9 mouse cellular contexts compared by ENCODE assay signal in genomic region chr1:85651770-85652275, GRCm38 (mm10). TPM values are rescaled to one million over a fixed set of nuclear protein-coding genes. Genes with fewer than 3 reads are reported as not detected.
DNase-seq lines count a peak whose midpoint lies in the region; ATAC-seq and TF ChIP-seq lines count a peak whose summit lies in the region.
"Not testable (repeated sequence)": the region's sequence is repeated elsewhere in the genome, so short reads cannot be mapped to it uniquely, and the experiment has no call there.
"Had no signal": no experiment of that assay in that cellular context is flagged by ENCODE, and none has a peak within 500 bp of the region (broad histone marks: within the 10 kb centered on the region; RNA-seq: fewer than 3 reads in every experiment).

No protein-coding gene starts in this region.

- DNase-seq in CD4-positive, CD25-positive, alpha-beta regulatory T cell, adult 2 months (ENCODE audit: low read depth, low spot score): peak; percentile 45
- peak; percentile 70 for DNase-seq in forebrain, embryonic 14.5 days (ENCODE audit: low spot score)
- DNase-seq in heart, postnatal 36 days: peak; percentile 19 to 29
- peak; percentile 48 to 60 for DNase-seq in kidney, postnatal 25 days
- peak; percentile 0 to 63 for DNase-seq in left cerebral cortex, postnatal 10 days (ENCODE audit: extremely low spot score in 1 of 2, low spot score in 2 of 2)
- peak; percentile 53 for DNase-seq in testis, postnatal 10 days (ENCODE audit: low spot score)

- intact Hi-C loops in heart, postnatal 36 days (cut with DNase I); left cerebral cortex, postnatal 10 days (cut with DNase I): not testable (repeated sequence)

- H3K4me2 ChIP-seq in forebrain, embryonic 14.5 days (ENCODE audit: low read length): not testable (repeated sequence)

- not testable (repeated sequence) for TF ChIP-seq POLR2A in bone marrow, adult 2 months (IDR thresholded peaks at IDR 0.05; ENCODE audit: borderline replicate concordance, control insufficient read depth, low read depth, low read length)

- 38% methylated on average over 13 of the region's 13 CpGs for WGBS in bone marrow, adult 2 months
- WGBS in forebrain, embryonic 14.5 days: 76% methylated on average over 13 of the region's 13 CpGs

- not testable (repeated sequence) for H3K27ac ChIP-seq in bone marrow, adult 2 months (ENCODE audit: control insufficient read depth, insufficient read depth, low read depth, low read length, poor library complexity); forebrain, embryonic 14.5 days (ENCODE audit: low read depth, low read length)

- not testable (repeated sequence) for H3K36me3 ChIP-seq in forebrain, embryonic 14.5 days (ENCODE audit: control insufficient read depth, insufficient read depth, low read length)

- peak overlapping the region; percentile 53 for H3K4me3 ChIP-seq in bone marrow, adult 2 months (replicated peaks; ENCODE audit: control insufficient read depth, low read depth, low read length)
- not testable (repeated sequence) for H3K4me3 ChIP-seq in forebrain, embryonic 14.5 days (ENCODE audit: low read depth, low read length)

- TF ChIP-seq CTCF in bone marrow, adult 2 months (IDR thresholded peaks at IDR 0.05; ENCODE audit: control insufficient read depth, insufficient read depth, low read length): not testable (repeated sequence)

- not testable (repeated sequence) for ATAC-seq in forebrain, embryonic 14.5 days
- ATAC-seq in megakaryocyte progenitor cell, adult 5-6 weeks (replicated peaks; ENCODE audit: poor library complexity): 0 out of 2 replicates have a peak, but pooled peaks have one; percentile 14

- H3K4me1 ChIP-seq in bone marrow, adult 2 months (ENCODE audit: control insufficient read depth, insufficient read depth, low read length); forebrain, embryonic 14.5 days (ENCODE audit: control insufficient read depth, insufficient read depth, low read length): not testable (repeated sequence)

- not testable (repeated sequence) for H3K9me3 ChIP-seq in forebrain, embryonic 14.5 days (replicated peaks; ENCODE audit: control insufficient read depth, low read length)

- not testable (repeated sequence) for H3K27me3 ChIP-seq in forebrain, embryonic 14.5 days (replicated peaks; ENCODE audit: control insufficient read depth, insufficient read depth, low read length)

- H3K9ac ChIP-seq in forebrain, embryonic 14.5 days (ENCODE audit: low read length): not testable (repeated sequence)

RNA-seq across cellular contexts. Expression of gene Sp100, which starts 2.0 kb away (rescaled TPM):
- polyA plus RNA-seq in bone marrow, adult 2 months (2011; ENCODE audit: insufficient read depth, insufficient read length, low replicate concordance, missing spikeins): 107 and 147 TPM in 2 replicates
- 0.32 and 0.37 TPM in 2 replicates for polyA plus RNA-seq in forebrain, embryonic 14.5 days (2014; fragmentation: Nextera tagmentation; extraction: Ambion mirVana)
- total RNA-seq in heart, postnatal 36 days (2021): 10 to 100 TPM; 15.5 to 31.8 TPM
- under 1 TPM in 1 of 2 experiments, not detected in 1; 0.61 TPM for total RNA-seq in left cerebral cortex, postnatal 10 days (2021)
- 126 and 135 TPM in 2 replicates for total RNA-seq in megakaryocyte progenitor cell, adult 5-6 weeks (2015)
- total RNA-seq in megakaryocyte progenitor cell, adult 5-6 weeks (2017): 63.4 and 82.1 TPM in 2 replicates
- polyA plus RNA-seq: neural tube, embryonic 14.5 days had no signal

RNA-seq across cellular contexts. Expression of gene Sp140, which starts 51.6 kb away (rescaled TPM):
- polyA plus RNA-seq in bone marrow, adult 2 months (2011; ENCODE audit: insufficient read depth, insufficient read length, low replicate concordance, missing spikeins): 54.4 and 87.5 TPM in 2 replicates
- 0.52 and 0.59 TPM in 2 replicates for polyA plus RNA-seq in forebrain, embryonic 14.5 days (2014; fragmentation: Nextera tagmentation; extraction: Ambion mirVana)
- 1 to 10 TPM; 2.6 to 3.3 TPM for total RNA-seq in heart, postnatal 36 days (2021)
- 1 to 10 TPM in 1 of 2 experiments, under 1 TPM in 1; 0.79 to 1.1 TPM for total RNA-seq in left cerebral cortex, postnatal 10 days (2021)
- total RNA-seq in megakaryocyte progenitor cell, adult 5-6 weeks (2015): 83.5 and 86.2 TPM in 2 replicates
- 90.3 and 92.2 TPM in 2 replicates for total RNA-seq in megakaryocyte progenitor cell, adult 5-6 weeks (2017)

RNA-seq across cellular contexts. Expression of gene Sp110, which starts 53.2 kb away (rescaled TPM):
- 41.5 and 75.9 TPM in 2 replicates for polyA plus RNA-seq in bone marrow, adult 2 months (2011; ENCODE audit: insufficient read depth, insufficient read length, low replicate concordance, missing spikeins)
- polyA plus RNA-seq in forebrain, embryonic 14.5 days (2014; fragmentation: Nextera tagmentation; extraction: Ambion mirVana): 0.25 and 0.44 TPM in 2 replicates
- total RNA-seq in heart, postnatal 36 days (2021): 1 to 10 TPM; 3.6 to 4.8 TPM
- under 1 TPM; 0.51 to 0.95 TPM for total RNA-seq in left cerebral cortex, postnatal 10 days (2021)
- total RNA-seq in megakaryocyte progenitor cell, adult 5-6 weeks (2015): 114 and 132 TPM in 2 replicates
- 114 and 149 TPM in 2 replicates for total RNA-seq in megakaryocyte progenitor cell, adult 5-6 weeks (2017)

Comparison
In these comparisons a context has a peak if more than half of its experiments do, and no peak if none do; other contexts are left out.
1. RNA of gene Sp100, which starts 2.0 kb away (total RNA-seq): 63.4 to 135 TPM in megakaryocyte progenitor cell, adult 5-6 weeks and 15.5 to 31.8 TPM in heart, postnatal 36 days; 0.61 TPM in left cerebral cortex, postnatal 10 days; every median in the first group is over 10 times any median in the second.
2. RNA of gene Sp140, which starts 51.6 kb away (total RNA-seq): 83.5 to 92.2 TPM in megakaryocyte progenitor cell, adult 5-6 weeks; 2.6 to 3.3 TPM in heart, postnatal 36 days and 0.79 to 1.1 TPM in left cerebral cortex, postnatal 10 days; every median in the first group is over 10 times any median in the second.
3. RNA of gene Sp110, which starts 53.2 kb away (total RNA-seq): 114 to 149 TPM in megakaryocyte progenitor cell, adult 5-6 weeks; 3.6 to 4.8 TPM in heart, postnatal 36 days and 0.51 to 0.95 TPM in left cerebral cortex, postnatal 10 days; every median in the first group is over 10 times any median in the second.
4. Peak in every context shown above with its lines, with median percentiles within 50 percentile points of each other: DNase-seq.